Mouse (Mus musculus) embryonic fibroblast, embryonic 13.5 days (primary cell): ENCODE data around the gene Tirap. TPM values are rescaled to one million over a fixed set of nuclear protein-coding genes. Genes with fewer than 3 reads are reported as not detected.

Source experiments
- H3K27ac ChIP-seq: 2 replicates; pipeline ENCODE4 v1.5.1; 2012; ENCODE audit warnings: low read length, control low read depth, inconsistent platforms; ENCODE audit not compliant: insufficient read depth
- H3K4me1 ChIP-seq: 2 replicates; pipeline ENCODE4 v1.6.1; 2011; ENCODE audit warnings: low read length; ENCODE audit not compliant: control insufficient read depth, insufficient read depth
- H3K4me3 ChIP-seq: 2 replicates; pipeline ENCODE4 v1.5.1; 2011; ENCODE audit warnings: mild to moderate bottlenecking, control low read depth, low read length; ENCODE audit not compliant: insufficient read depth
- CTCF ChIP-seq: IDR thresholded peaks from 2 replicates; pipeline ENCODE4 v1.5.1; 2011; ENCODE audit warnings: mild to moderate bottlenecking, control low read depth, low read length, moderate library complexity, borderline replicate concordance; ENCODE audit not compliant: insufficient read depth
- POLR2A ChIP-seq: IDR thresholded peaks from 2 replicates; pipeline ENCODE4 v1.6.1; 2011; ENCODE audit warnings: low read depth, mild to moderate bottlenecking, control low read depth, low read length, moderate library complexity
- polyA plus RNA-seq: library from polyadenylated mRNA; stranded (reverse); fragments of >200 nt; gene quantifications from 2 replicates; pipeline ENCODE4 v1.2.4, GENCODE M21; 2011; ENCODE audit warnings: low read depth; ENCODE audit not compliant: missing spikeins, insufficient read length

The Tirap gene
- 17.2 and 18.7 TPM in 2 replicates for polyA plus RNA-seq

DNA sequence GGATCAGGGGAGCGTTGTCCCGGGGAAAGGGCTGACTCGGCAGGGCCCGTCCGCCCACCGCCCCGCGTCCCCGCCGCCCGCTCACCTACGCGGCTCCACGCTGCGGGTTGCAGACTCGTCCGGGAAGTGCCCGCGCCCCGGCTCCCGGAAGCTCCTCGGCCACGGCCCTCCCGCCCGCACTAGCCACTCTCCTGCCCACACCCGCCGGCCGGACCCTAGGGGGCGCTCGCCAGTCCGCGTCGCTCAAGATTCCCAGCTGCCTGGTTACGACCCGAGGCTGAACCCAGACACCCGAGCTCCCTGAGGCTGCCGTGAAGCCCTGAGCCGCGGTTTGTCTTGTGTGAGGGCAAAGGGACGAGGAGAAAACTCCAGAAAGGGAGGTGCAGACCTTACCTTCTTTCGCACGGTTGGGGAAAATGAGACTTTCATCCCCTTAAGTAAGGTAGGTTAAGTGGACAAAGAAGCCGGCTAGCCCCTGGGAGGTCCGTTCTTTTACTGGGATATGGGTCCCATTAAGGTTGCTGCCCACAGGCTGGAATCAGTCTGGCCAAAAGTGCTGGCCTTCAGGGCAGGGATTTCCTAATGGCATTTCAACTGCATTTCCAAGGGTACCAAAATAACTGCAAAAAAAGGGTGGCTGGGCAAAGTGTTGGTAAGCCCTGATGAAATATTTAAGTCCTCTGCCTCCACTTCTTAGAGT lies at the start of gene Tirap, which contains the start of gene Srpr:
Gene Tirap (minus strand): TSS at position 520 of the 700 bp plus-strand sequence.
Gene Srpr (plus strand): TSS at position 404 of the 700 bp plus-strand sequence.
- Histone ChIP-seq H3K4me3 (peak within 1 kb of the TSS; percentile 90), H3K4me1 (0 out of 2 replicates have a peak, but pooled peaks cover 3% of the 10 kb centered on the region), H3K27ac (peak within 1 kb of the TSS; percentile 5; the same call in 1 of the 2 replicates)
- TF ChIP-seq CTCF (peak; percentile 63), POLR2A (peak; percentile 53; the same call in 1 of the 2 replicates)

- TF ChIP-seq POLR2A = no peak
- no peak for TF ChIP-seq CTCF
- no peaks in the 10 kb centered on the region for H3K4me1 ChIP-seq
- no peak overlapping the region for H3K4me3 ChIP-seq
- no peak overlapping the region for H3K27ac ChIP-seq
Observed at GRCm38 (mm10) chr9:35249476-35249875, 49.4 kb upstream of the Tirap start.

DNA sequence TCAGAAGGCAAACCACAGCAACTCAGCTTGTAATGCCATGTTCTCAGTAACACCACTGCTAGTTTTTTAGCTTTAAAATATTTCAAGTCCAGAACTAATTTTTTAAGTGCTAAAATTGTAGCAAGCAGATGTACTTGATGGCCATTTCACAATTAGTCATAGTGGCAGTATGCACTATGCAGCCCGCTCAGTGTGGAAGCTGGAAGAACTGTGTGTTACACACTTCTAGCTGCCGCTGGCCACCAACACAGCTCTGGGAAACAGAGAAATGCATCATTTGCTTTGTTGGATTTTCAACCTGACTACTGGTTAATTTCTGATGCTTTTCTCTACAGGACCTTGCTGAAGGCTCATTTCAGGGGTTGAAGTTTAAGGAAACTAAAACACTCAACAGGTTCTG lies 47.3 kb upstream of the Tirap start:
- H3K27ac ChIP-seq = no peak overlapping the region
- H3K4me3 ChIP-seq = no peak overlapping the region
- no peak for TF ChIP-seq POLR2A
- TF ChIP-seq CTCF = no peak
- no peaks in the 10 kb centered on the region for H3K4me1 ChIP-seq

- TF ChIP-seq POLR2A (no peak), CTCF (no peak)
- H3K4me3 ChIP-seq = no peak overlapping the region
- no peaks in the 10 kb centered on the region for H3K4me1 ChIP-seq
Observed at GRCm38 (mm10) chr9:35239734-35240133, 39.6 kb upstream of the Tirap start.

GRCm38 (mm10) chr9:35238915-35239571 lies 39.0 kb upstream of the Tirap start:
- no peak for TF ChIP-seq CTCF
- no peak for TF ChIP-seq POLR2A
- Histone ChIP-seq H3K4me1 (no peaks in the 10 kb centered on the region), H3K27ac (no peak overlapping the region), H3K4me3 (no peak overlapping the region)

More at GRCm38 (mm10) chr9:35239734-35240133, 39.6 kb upstream of the Tirap start:
- no peak overlapping the region for H3K27ac ChIP-seq

DNA sequence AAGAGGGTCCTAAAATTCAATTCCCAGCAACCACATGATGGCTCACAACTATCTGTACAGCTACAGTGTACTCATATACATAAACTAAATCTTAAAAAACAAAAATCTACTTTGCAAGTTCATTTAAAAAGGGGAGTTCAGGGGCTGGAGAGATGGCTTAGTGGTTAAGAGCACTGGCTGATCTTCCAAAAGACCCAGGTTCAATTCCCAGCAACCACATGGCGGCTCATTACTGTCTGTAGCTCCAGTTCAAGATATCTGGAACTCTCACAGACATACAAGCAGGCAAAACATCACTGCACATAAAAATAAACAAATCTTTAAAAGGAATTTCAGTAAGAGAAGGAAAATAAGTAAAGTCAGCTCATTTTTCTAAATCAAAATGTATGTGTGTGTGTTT lies 38.3 kb upstream of the Tirap start:
- TF ChIP-seq CTCF (no peak), POLR2A (no peak)
- H3K27ac ChIP-seq = no peak overlapping the region
- no peak overlapping the region for H3K4me3 ChIP-seq
- no peaks in the 10 kb centered on the region for H3K4me1 ChIP-seq

GRCm38 (mm10) chr9:35235996-35236395 lies 35.9 kb upstream of the Tirap start:
- Histone ChIP-seq H3K4me3 (no peak overlapping the region), H3K27ac (no peak overlapping the region), H3K4me1 (no peaks in the 10 kb centered on the region)
- no peak for TF ChIP-seq CTCF
- no peak for TF ChIP-seq POLR2A

GRCm38 (mm10) chr9:35228671-35229070 lies 28.6 kb upstream of the Tirap start:
- Histone ChIP-seq H3K27ac (no peak overlapping the region), H3K4me1 (no peaks in the 10 kb centered on the region), H3K4me3 (no peak overlapping the region)
- TF ChIP-seq CTCF = no peak
- no peak for TF ChIP-seq POLR2A

- Histone ChIP-seq H3K4me1 (peaks cover 3% of the 10 kb centered on the region; the same call in 1 of the 2 replicates), H3K27ac (peak overlapping the region; percentile 20; the same call in 1 of the 2 replicates), H3K4me3 (no peak overlapping the region)
- TF ChIP-seq CTCF (no peak), POLR2A (no peak)
Observed at GRCm38 (mm10) chr9:35223466-35223865, 23.4 kb upstream of the Tirap start.

GRCm38 (mm10) chr9:35217963-35218362 lies 17.9 kb upstream of the Tirap start:
- TF ChIP-seq CTCF (no peak), POLR2A (no peak)
- no peak overlapping the region for H3K4me3 ChIP-seq
- no peak overlapping the region for H3K27ac ChIP-seq
- no peaks in the 10 kb centered on the region for H3K4me1 ChIP-seq
